Mouse (Mus musculus) CH12.LX (cell line): Measurements from ENCODE around the gene Tmem106c. TPM values are rescaled to one million over a fixed set of nuclear protein-coding genes. Genes with fewer than 3 reads are reported as not detected.
A peak's percentile ranks its signal among the peaks of the same experiment; 100 is the strongest.

Experiments used
- DNase-seq: peaks from one replicate; pipeline ENCODE4 v3.0.0-alpha.2; 2013; ENCODE audit errors: extremely low read depth
- H3K27ac ChIP-seq: 2 replicates; pipeline ENCODE4 v1.5.1; 2012; ENCODE audit warnings: low read depth, mild to moderate bottlenecking, control low read depth, moderate library complexity; ENCODE audit not compliant: insufficient read depth
- H3K27me3 ChIP-seq: replicated peaks from 2 replicates; pipeline ENCODE3; 2012; ENCODE audit warnings: inconsistent platforms
- H3K36me3 ChIP-seq, 2 experiments: replicated peaks in 1 of 2; 2 replicates each; pipeline versions ENCODE3 to v1.6.1; 2012; ENCODE audit warnings: inconsistent platforms in 1 of 2, low read length in 1 of 2, mild to moderate bottlenecking in 1 of 2, mixed read lengths in 1 of 2, moderate library complexity in 1 of 2; ENCODE audit not compliant: control insufficient read depth in 1 of 2, insufficient read depth in 1 of 2
- H3K4me1 ChIP-seq, 2 experiments: 2 replicates each; pipeline ENCODE4 v1.6.1; 2012; ENCODE audit warnings: inconsistent platforms in 1 of 2, moderate library complexity in 1 of 2; ENCODE audit not compliant: insufficient read depth in 2 of 2, control insufficient read depth in 1 of 2
- H3K4me2 ChIP-seq: 2 replicates; pipeline ENCODE4 v1.6.1; 2012; ENCODE audit warnings: low read depth, mild to moderate bottlenecking, control low read depth; ENCODE audit not compliant: poor library complexity, insufficient read depth, severe bottlenecking
- H3K4me3 ChIP-seq, 3 experiments: fragments of 150-350 bp in 1 of 3; sonication (generic) in 1 of 3; replicated peaks in 1 of 3; 2 replicates each; pipeline versions ENCODE3 to v1.5.1; 2011 to 2012; ENCODE audit warnings: low read depth in 2 of 3, low read length in 2 of 3, mild to moderate bottlenecking in 2 of 3, moderate library complexity in 2 of 3, control low read depth in 1 of 3, improper control_type of control experiment in 1 of 3, inconsistent platforms in 1 of 3, mixed read lengths in 1 of 3; ENCODE audit not compliant: poor library complexity in 1 of 3
- H3K79me2 ChIP-seq: replicated peaks from 2 replicates; pipeline ENCODE4 v1.6.1; 2012; ENCODE audit warnings: mild to moderate bottlenecking, moderate library complexity; ENCODE audit not compliant: control insufficient read depth, poor library complexity, insufficient read depth, severe bottlenecking; ENCODE audit errors: extremely low read depth
- H3K9ac ChIP-seq: 2 replicates; pipeline ENCODE4 v1.6.1; 2012; ENCODE audit warnings: low read depth, mild to moderate bottlenecking, control low read depth, moderate library complexity; ENCODE audit not compliant: insufficient read depth
- H3K9me3 ChIP-seq: replicated peaks from 2 replicates; pipeline ENCODE3; 2012; ENCODE audit warnings: low read length, inconsistent platforms, mixed read lengths
- CHD1 ChIP-seq: IDR thresholded peaks from 2 replicates; pipeline ENCODE4 v1.6.1; 2012; ENCODE audit warnings: low read depth, low read length, improper control_type of control experiment, inconsistent platforms
- CTCF ChIP-seq, 2 experiments: IDR thresholded peaks in 1 of 2; conservative IDR thresholded peaks in 1 of 2; 2 replicates each; pipeline ENCODE4 v1.5.1; 2011 to 2012; ENCODE audit warnings: low read depth in 2 of 2, low read length in 2 of 2, improper control_type of control experiment in 1 of 2, inconsistent platforms in 1 of 2, mild to moderate bottlenecking in 1 of 2, moderate library complexity in 1 of 2
- ELF1 ChIP-seq: IDR thresholded peaks from 2 replicates; pipeline ENCODE4 v1.6.1; 2014; ENCODE audit warnings: low read depth, mild to moderate bottlenecking, inconsistent platforms, low read length, improper control_type of control experiment
- EP300 ChIP-seq: IDR thresholded peaks from 2 replicates; pipeline ENCODE4 v1.6.1; 2011; ENCODE audit warnings: low read length, improper control_type of control experiment
- GABPA ChIP-seq: IDR thresholded peaks from 2 replicates; pipeline ENCODE4 v1.6.1; 2012; ENCODE audit warnings: low read depth, low read length, improper control_type of control experiment, inconsistent platforms; ENCODE audit not compliant: insufficient replicate concordance
- HCFC1 ChIP-seq: IDR thresholded peaks from 2 replicates; pipeline ENCODE4 v1.6.1; 2012; ENCODE audit warnings: low read depth, mild to moderate bottlenecking, inconsistent platforms, low read length, improper control_type of control experiment
- IRF4 ChIP-seq: IDR thresholded peaks from 2 replicates; pipeline ENCODE4 v1.6.1; 2014; ENCODE audit warnings: low read depth, mild to moderate bottlenecking, inconsistent platforms, low read length, improper control_type of control experiment
- JUN ChIP-seq: IDR thresholded peaks from 2 replicates; pipeline ENCODE4 v1.6.1; 2011; ENCODE audit warnings: low read depth, mild to moderate bottlenecking, low read length, improper control_type of control experiment, moderate library complexity; ENCODE audit not compliant: insufficient read depth
- MAZ ChIP-seq: IDR thresholded peaks from 2 replicates; pipeline ENCODE4 v1.6.1; 2012; ENCODE audit warnings: low read depth, mild to moderate bottlenecking, inconsistent platforms, low read length, improper control_type of control experiment, moderate library complexity
- MEF2A ChIP-seq: IDR thresholded peaks from 2 replicates; pipeline ENCODE4 v1.6.1; 2014; ENCODE audit warnings: low read depth, mild to moderate bottlenecking, inconsistent platforms, low read length, improper control_type of control experiment, borderline replicate concordance
- MXI1 ChIP-seq: IDR thresholded peaks from 2 replicates; pipeline ENCODE4 v1.6.1; 2011; ENCODE audit warnings: mild to moderate bottlenecking, low read depth, low read length, improper control_type of control experiment
- NRF1 ChIP-seq: IDR thresholded peaks from 2 replicates; pipeline ENCODE4 v1.6.1; 2014; ENCODE audit warnings: low read depth, mild to moderate bottlenecking, inconsistent platforms, low read length, improper control_type of control experiment, moderate library complexity
- POLR2A ChIP-seq: IDR thresholded peaks from 2 replicates; pipeline ENCODE4 v1.6.1; 2011; ENCODE audit warnings: low read depth, mild to moderate bottlenecking, improper control_type of control experiment, low read length
- RAD21 ChIP-seq: IDR thresholded peaks from 2 replicates; pipeline ENCODE4 v1.6.1; 2011; ENCODE audit warnings: low read depth, mild to moderate bottlenecking, low read length, improper control_type of control experiment, moderate library complexity
- SIN3A ChIP-seq: IDR thresholded peaks from 2 replicates; pipeline ENCODE4 v1.6.1; 2012; ENCODE audit warnings: low read length, improper control_type of control experiment, inconsistent platforms
- SMC3 ChIP-seq: IDR thresholded peaks from 2 replicates; pipeline ENCODE4 v1.6.1; 2011; ENCODE audit warnings: low read depth, low read length, improper control_type of control experiment
- TBP ChIP-seq: conservative IDR thresholded peaks from 2 replicates; pipeline ENCODE4 v1.6.1; 2011; ENCODE audit warnings: low read depth, low read length, improper control_type of control experiment
- UBTF ChIP-seq: IDR thresholded peaks from 2 replicates; pipeline ENCODE4 v1.6.1; 2012; ENCODE audit warnings: low read depth, mild to moderate bottlenecking, inconsistent platforms, low read length, improper control_type of control experiment, moderate library complexity
- USF2 ChIP-seq: conservative IDR thresholded peaks from 2 replicates; pipeline ENCODE4 v1.6.1; 2011; ENCODE audit warnings: low read depth, low read length, improper control_type of control experiment
- ZKSCAN1 ChIP-seq: IDR thresholded peaks from 2 replicates; pipeline ENCODE4 v1.6.1; 2012; ENCODE audit warnings: low read depth, inconsistent platforms, low read length, improper control_type of control experiment, borderline replicate concordance
- ZMIZ1 ChIP-seq: IDR thresholded peaks from 2 replicates; pipeline ENCODE4 v1.6.1; 2012; ENCODE audit warnings: low read depth, mild to moderate bottlenecking, inconsistent platforms, low read length, improper control_type of control experiment
- ZNF384 ChIP-seq: IDR thresholded peaks from 2 replicates; pipeline ENCODE4 v1.6.1; 2012; ENCODE audit warnings: low read depth, low read length, improper control_type of control experiment, inconsistent platforms
- dilution Hi-C: fragments of 300-500 bp; cut with MboI; formaldehyde crosslinking; loops from 2 replicates; pipeline ENCODE4 v1.14.3; 2020; ENCODE audit warnings: low sequenced_read_pairs; ENCODE audit not compliant: extremely low pct_unique_long_range_greater_than_20kb, extremely low pct_ligation_motif_present
- in situ Hi-C: fragments of 300-500 bp; cut with MboI; formaldehyde crosslinking; loops from 3 replicates; pipeline ENCODE4 v1.14.3; 2019; ENCODE audit warnings: low sequenced_read_pairs, low pct_ligation_motif_present, low pct_unique_long_range_greater_than_20kb, mixed read lengths
- polyA plus RNA-seq: library from polyadenylated mRNA; unstranded; fragments of >175 nt; gene quantifications from 2 replicates; pipeline ENCODE4 v1.2.1, GENCODE M21; 2012; ENCODE audit warnings: low read depth; ENCODE audit not compliant: insufficient read length
- total RNA-seq, 2 experiments: library from RNA; depleted of rRNA; stranded (reverse); fragments of 300-350 nt in 1 of 2; fragments of >200 nt in 1 of 2; gene quantifications; 2 replicates each; pipeline ENCODE4 v1.2.3; 2012 to 2014

Tmem106c gene
- total and polyA plus RNA-seq, 3 experiments, result 18.5 to 25.7 (median 25.5) TPM

GRCm38 (mm10) chr15:97991285-97991895 lies 27.4 kb downstream of the Tmem106c start:
- Histone ChIP-seq H3K27me3 (peaks cover 64% of the 10 kb centered on the region), H3K4me1 (peaks cover 5 to 23% of the 10 kb centered on the region in 2 experiments), H3K9ac (no peak overlapping the region), H3K79me2 (no peaks in the 10 kb centered on the region), H3K9me3 (no peaks in the 10 kb centered on the region), H3K27ac (no peak overlapping the region), H3K4me2 (no peak overlapping the region), H3K36me3 (no peaks in the 10 kb centered on the region), H3K4me3 (no peak overlapping the region)
- in situ Hi-C loops (no loop called here), dilution Hi-C loops (no loop called here)
- no peak for DNase-seq
- TF ChIP-seq TBP (no peak), IRF4 (no peak)

GRCm38 (mm10) chr15:97992027-97992711 lies 28.2 kb downstream of the Tmem106c start:
- peaks cover 5 to 23% of the 10 kb centered on the region in 2 experiments for H3K4me1 ChIP-seq
- DNase-seq, result no peak
- H3K9ac ChIP-seq, result 0 out of 2 replicates have a peak overlapping the region, but pooled peaks have one; percentile 3
- H3K27me3 ChIP-seq, result peaks cover 63% of the 10 kb centered on the region
- in situ Hi-C loops (no loop called here), dilution Hi-C loops (no loop called here)
- no peaks in the 10 kb centered on the region for H3K79me2 ChIP-seq
- no peak overlapping the region for H3K4me2 ChIP-seq
- no peaks in the 10 kb centered on the region for H3K9me3 ChIP-seq
- H3K4me3 ChIP-seq, result no peak overlapping the region
- H3K36me3 ChIP-seq, result no peaks in the 10 kb centered on the region
- H3K27ac ChIP-seq, result no peak overlapping the region
- TF ChIP-seq RAD21 (no peak; the same call in 1 of the 2 replicates), CTCF (conservative IDR thresholded peaks at IDR 0.05 in 1 of 2, IDR thresholded peaks at IDR 0.05 in 1 of 2; ENCODE audit: low read depth in 2 of 2, low read length in 2 of 2) (peak in 1 of 2 experiments; percentile 24; a peak in 2 of 4 replicates), EP300 (no peak), GABPA (no peak)

GRCm38 (mm10) chr15:97992712-97993286 lies 28.8 kb downstream of the Tmem106c start:
- H3K27ac ChIP-seq, result no peak overlapping the region
- H3K9me3 ChIP-seq, result no peaks in the 10 kb centered on the region
- peak; percentile 85 for DNase-seq
- H3K27me3 ChIP-seq, result peaks cover 63% of the 10 kb centered on the region
- no peaks in the 10 kb centered on the region for H3K79me2 ChIP-seq
- peak overlapping the region in 1 of 3 experiments; percentile 12 for H3K4me3 ChIP-seq
- H3K9ac ChIP-seq, result peak overlapping the region; percentile 22; the same call in 1 of the 2 replicates
- H3K4me1 ChIP-seq, result peaks cover 5 to 23% of the 10 kb centered on the region in 2 experiments
- no peaks in the 10 kb centered on the region for H3K36me3 ChIP-seq
- H3K4me2 ChIP-seq, result peak overlapping the region; percentile 65
- dilution Hi-C loops, result no loop called here
- in situ Hi-C loops, result no loop called here
- TF ChIP-seq MAZ (peak; percentile 17; the same call in 1 of the 2 replicates), ELF1 (no peak), NRF1 (no peak), ZKSCAN1 (no peak), USF2 (no peak), ZMIZ1 (no peak), CHD1 (no peak), MXI1 (no peak), SMC3 (no peak), UBTF (no peak), RAD21 (no peak), TBP (0 out of 2 replicates have a peak, but pooled peaks have one; percentile 16), SIN3A (no peak), HCFC1 (peak; percentile 46), MEF2A (no peak), IRF4 (no peak; the same call in 1 of the 2 replicates), POLR2A (peak; percentile 63), ZNF384 (no peak), JUN (no peak), EP300 (no peak)
